Mouse (Mus musculus) cerebellum, adult 11 months (tissue): ENCODE data around the gene Acox3.

Experiments used
- DNase-seq: peaks from one replicate; pipeline ENCODE4 v3.0.0; 2022

Gene Acox3

GRCm38 (mm10) chr5:35582445-35583220, at the start of gene Acox3:
Acox3 (plus strand) TSS chr5:35583040.
- DNase-seq: peak; percentile 95

DNA sequence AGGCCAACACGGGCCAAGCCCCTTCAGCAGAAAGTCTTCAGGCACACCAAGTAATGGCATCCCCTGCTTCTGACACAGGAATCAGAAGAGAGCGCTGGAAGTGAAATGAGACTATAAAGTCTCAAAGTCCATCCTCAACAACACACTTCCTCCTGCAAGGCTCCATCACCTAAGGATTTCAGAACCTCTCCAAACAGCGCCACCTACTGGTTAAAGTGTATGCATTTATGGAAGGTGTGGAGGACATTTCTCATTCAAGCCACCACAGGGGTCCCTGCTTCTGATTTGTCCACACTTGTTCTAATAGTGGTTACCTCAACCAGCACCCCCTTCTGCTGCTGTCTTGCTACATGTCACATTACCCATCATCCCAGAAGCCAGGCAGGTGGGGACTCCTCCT, 46.6 kb upstream of the Acox3 start:
- DNase-seq: no peak

DNA sequence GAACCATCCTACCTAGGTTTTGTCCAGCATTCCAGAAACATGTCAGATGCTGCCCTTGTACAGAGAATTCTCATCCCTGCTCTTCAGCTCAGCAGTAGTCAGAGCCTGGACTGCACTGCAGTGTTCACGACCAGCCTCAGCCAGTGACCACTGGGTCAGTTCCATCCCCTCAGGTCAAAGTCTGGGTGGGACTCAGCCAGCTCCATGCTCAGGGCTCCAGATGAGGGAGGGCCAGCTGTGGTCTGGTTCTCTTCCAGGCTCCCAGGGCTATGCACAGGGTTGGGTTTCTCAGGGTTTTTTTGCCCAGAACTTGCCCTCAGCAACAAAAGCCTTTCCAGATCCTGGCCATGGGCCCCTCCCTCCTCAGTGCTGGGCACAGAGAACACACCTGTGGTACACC, 45.4 kb upstream of the Acox3 start:
- no peak for DNase-seq

DNA sequence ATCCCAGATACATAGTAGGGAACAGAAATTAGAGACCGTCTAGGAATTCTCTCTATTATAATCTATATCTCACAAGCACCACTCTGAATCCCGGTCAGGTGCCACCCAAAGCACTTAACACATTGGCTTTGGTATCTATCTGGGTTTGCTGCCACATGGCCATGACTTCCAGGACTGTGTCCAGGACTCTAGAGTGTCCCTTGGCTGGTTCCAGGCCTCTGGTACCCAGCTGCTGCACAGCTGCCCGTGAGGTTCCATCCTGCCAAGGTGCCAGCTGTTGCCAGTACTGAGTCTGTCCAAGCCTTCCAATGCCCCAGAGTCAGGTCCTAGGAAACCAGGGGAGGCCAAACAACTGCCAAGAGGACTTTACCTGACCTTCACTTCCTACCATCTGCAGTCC, 44.8 kb upstream of the Acox3 start:
- no peak for DNase-seq

- DNase-seq: no peak
Measured at GRCm38 (mm10) chr5:35539576-35539975, 43.3 kb upstream of the Acox3 start.

DNA sequence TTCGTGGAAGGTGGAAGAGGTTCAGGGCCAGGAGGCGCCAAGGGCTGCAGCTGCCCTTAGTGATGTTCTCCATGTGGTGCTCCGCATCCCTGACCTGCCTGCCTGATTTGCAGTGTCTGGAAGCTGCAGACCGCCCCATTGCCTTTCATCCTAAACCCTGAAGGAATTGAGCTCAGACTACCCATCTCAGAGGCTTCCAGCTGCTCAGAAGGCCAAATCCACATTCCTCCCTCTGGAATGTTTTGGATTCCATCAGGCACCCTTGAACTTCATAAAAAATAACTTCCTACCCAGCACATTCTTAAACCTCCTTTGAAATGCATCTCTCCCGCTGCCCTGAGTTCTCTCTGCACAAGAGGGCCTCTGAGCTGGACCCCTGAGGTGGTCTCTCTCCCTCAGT, 42.3 kb upstream of the Acox3 start:
- DNase-seq: no peak

GRCm38 (mm10) chr5:35541059-35541790, 41.6 kb upstream of the Acox3 start:
- DNase-seq: no peak

DNA sequence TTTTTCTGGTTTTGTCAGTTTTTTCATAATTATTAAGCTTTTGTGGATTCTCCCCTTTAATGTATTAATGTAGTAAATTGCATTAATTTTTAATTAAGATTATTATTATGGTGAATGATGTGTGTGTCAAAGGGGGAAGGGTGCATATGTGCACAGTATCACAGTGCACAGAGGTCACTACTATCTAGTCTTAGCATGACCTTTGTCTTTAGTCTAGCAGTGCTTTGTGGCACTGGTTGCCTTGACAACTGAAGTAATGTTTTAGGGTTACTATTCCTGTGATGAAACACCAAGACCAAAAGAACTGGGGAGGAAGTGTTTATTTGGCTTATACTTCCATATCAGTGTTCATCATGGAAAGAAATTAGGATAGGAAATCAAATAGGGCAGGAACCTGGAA, 36.7 kb upstream of the Acox3 start:
- no peak for DNase-seq

GRCm38 (mm10) chr5:35551855-35552837, 30.7 kb upstream of the Acox3 start:
- DNase-seq: peak; percentile 56

DNA sequence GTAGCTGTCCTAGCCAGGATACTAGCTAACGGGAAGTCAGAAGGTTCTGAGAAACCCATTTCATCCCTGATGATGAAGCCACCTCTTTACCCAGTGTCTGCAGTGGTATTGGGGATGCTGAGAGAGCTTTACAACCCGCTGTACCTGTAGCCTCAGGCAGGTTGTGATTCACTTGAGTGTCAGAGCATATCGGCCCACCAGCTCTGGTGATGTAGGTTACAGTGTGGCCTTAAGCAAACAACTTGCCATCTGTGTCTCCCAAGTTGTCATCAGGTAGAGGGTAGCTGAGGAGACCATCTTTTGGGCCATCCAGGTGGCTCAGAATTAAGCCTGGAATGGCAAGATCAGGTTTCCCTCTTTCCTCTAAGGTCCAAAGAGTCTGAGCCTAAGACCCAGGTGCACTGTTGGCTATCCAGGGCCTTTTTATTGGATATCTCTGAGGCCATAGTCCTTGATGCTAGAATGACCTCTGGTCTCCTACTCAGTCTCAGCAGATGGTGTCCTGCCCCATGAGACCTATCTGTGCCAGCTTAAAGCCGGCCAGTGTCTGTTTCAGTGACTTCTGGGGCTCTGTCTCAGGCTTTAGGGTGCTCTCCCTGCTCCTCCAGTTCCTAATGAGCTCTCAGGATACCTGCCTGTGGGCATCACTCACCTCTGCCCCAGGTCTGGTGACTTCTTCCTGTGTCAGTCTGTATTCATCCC, 29.9 kb upstream of the Acox3 start:
- DNase-seq: no peak

DNA sequence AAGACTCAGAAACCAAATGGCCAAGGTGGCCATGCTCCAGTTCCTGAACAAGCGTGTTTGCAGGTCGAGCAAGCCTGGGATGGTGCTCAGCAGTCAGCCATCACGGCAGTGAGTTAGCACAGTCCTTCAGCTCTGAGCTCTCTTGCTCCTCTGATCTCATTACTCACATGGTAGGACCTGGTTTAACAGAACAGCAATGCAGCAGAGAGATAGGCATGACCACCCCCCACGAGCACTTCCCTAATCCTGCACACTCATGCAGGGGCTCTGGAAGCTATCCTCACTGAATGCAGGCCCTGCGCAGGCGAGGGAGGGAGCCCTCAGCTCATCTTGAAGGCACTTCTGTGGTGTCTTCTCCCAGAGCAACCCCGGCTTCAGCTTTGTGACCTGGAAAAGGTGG, 26.4 kb upstream of the Acox3 start:
- DNase-seq: no peak

DNA sequence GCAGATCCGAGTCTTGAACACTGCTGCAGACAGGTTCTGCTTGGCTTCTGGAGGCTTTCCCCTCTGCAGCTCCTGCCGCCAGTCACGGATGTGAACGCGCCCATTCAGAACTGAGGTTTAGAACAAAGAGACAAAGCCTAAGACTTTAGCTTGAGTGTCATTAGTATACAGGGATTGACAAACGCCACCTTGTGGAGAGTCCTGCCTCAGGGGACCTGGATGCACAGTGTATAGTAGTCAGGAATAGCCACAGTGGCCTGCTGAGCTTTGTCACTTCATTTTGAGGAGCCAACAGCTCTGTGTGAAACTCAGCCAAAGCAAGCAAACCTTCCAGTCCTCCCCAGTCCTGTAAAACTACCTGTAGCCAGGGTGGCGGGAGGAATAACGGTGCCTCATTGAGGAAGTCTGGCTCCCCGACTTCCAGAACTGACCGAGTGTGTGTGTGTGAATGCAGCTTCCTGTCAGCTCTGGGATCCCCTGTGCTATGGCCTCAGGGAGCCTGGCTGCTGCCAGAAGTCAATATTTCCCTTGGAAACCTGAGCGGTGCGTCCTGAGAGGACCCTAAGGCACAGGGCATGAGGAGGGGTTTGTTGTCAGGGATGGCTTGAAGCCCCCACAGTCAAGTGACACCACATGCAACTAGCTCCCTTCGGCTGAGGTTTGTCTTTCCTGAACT, 24.8 kb upstream of the Acox3 start:
- no peak for DNase-seq

DNA sequence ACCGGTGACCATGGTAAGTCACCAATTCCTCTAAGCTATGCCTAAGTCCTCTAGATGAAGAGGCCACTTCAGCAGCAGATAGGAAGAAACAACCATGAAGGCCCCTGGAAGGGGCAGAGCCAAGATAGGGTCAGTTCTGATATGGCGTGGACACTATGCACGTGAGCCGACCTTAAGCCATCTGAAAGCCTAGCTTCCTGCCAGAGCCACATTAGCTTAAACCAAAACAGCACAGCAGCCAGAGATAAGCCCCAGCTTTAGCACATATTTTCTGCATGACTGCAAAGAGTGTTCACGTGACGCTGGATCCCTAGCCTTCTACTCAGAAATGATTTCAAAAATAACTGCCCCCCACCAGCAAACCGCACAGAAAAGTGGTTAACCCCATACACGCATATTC, 23.4 kb upstream of the Acox3 start:
- DNase-seq: no peak

GRCm38 (mm10) chr5:35562616-35563015, 20.2 kb upstream of the Acox3 start:
- no peak for DNase-seq

GRCm38 (mm10) chr5:35563449-35563848, 19.4 kb upstream of the Acox3 start:
- peak; percentile 71 for DNase-seq

GRCm38 (mm10) chr5:35565217-35565616, 17.6 kb upstream of the Acox3 start:
- DNase-seq: no peak

DNA sequence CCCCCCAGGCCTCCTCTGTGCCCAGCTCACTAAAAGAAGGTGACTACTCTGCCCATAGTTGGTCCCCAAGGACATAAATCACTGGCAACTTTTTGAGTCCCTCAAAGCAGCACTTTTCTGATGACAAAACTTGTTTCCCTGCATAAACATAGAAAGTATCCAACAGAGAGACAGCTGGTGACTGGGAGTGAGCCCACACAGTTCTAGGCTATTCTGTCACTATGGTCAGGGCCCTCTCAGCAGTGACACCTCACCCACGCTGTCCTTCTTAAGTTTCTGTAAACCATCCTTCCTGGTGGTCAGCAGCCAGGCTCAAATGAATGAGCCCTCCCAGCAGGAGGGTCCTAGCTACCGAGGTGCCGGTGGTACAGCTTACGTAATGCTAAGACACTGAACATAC, 16.2 kb upstream of the Acox3 start:
- DNase-seq: no peak

DNA sequence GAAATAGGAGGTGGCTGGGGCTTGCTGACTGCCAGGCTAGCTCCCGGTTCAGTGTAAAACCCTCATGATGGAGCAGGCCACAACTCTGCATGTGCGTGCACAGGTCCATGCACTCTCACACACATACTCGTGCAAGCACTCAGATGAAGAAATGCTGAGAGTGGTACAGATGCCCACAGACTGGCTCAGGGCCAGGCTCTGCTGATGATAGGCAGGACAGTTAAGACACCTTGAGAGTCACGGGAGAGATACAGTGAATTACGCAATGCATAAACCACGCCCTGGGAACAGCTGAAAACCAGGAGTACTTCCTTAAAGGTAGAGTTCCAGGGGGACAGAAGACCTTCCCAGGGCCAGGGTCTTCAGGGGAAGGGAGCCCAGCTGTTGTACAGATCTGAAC, 11.3 kb upstream of the Acox3 start:
- no peak for DNase-seq

DNA sequence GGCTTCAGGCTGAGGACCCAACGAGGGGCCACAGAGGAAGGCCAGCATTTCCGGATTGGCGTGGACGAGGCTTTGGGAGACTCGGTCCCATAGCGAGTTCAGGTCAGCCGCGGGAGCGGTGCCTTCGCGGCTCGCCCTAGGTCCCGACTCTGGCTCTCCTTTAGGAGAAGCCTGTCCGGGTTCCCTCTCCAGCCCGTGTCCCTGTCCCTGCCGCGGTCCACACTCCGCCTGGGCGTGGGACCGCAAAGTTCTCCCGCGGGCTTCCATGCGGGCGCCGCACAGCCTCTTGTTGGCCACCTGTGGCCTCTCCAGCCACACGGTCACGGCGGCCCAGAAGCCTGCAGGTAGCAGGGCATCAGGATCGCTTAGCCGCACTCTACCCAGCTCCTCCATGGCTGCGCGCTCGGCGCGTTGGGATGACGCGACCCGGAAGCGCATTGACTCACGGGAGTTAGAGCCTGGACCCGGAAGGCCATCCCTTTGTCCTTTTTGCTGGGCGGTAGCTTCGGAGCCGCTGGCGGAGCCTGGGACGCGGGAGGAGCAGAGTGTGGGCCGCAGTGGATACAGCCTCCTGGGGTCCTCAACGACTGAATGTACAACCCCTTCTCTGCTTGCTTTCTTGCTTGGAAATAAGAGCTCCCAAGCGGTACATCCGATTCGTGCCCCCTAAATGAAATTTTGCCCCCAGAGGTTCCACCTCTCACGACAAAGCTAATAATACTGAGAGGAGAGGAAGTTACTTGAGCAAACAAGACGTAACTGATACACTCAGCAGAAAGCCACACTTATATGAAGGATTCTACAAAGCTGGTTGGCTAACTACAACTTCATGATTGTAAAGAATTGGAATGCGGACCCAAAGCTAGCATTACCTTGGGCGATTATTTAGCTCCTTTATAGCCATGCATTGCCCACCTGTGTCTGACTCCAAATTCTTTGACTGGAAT, 7.9 kb upstream of the Acox3 start, which contains the start of gene Trmt44:
TSS of gene Trmt44 (minus strand) at position 418 of the 947 bp plus-strand sequence.
- peak; percentile 85 for DNase-seq

DNA sequence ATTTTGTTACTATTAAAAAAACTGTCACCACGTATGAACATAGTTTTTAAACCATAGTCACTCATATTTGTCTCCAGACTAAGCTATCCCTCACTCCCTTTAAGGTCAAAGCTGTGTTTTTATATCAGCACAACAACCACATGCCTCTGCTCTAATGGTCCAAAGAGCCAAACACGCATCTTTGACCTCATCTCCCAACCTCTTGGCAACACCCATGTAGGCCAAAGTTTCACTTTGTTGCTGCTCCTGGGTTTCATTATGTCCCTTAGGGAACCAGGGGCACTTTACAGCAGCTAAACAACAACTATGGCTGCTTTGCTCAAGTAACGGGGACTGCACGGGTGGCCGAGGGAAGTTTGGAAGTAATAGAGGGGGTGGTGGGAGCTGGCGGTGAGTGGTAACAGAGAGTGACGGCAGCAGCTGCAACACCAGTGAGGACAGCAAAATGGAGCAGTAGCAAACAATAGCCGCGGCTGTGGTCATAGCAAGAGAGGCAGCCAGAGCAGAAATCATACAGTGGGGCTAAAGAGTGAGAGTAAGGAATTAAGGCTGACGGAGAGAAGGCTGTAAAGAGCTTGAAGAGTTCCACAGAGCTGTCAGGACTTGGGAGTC, 6.3 kb upstream of the Acox3 start:
- DNase-seq: no peak
